8 mouse cellular contexts compared by ENCODE assay signal in the genomic region with DNA sequence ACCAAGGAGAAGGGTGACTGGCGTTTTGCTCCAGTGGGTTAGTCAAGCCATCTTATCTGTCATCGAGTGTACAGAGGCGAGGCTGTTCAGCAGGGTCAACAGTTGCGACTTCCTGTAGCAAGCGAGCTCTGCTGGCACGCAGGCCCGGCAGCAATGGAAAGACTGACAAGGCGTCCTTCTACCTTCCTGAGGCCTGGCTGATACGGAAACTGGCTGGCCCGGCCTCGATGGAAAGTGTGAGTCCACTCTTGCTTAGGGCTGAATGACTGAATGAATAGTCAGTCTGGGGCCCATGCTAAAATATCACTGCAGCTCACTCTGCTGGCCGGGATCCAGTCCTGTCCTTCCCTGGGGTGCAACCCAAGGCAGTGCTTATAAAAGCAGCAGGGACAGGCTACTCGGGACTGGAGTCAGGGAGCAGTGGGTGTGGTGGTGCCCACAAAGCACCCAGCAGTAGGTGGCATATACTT. TPM values are rescaled to one million over a fixed set of nuclear protein-coding genes. Genes with fewer than 3 reads are reported as not detected.
DNase-seq lines count a peak whose midpoint lies in the region.

No protein-coding gene starts in this region.

- H3K9me3 ChIP-seq in heart, embryonic 10.5 days = no peaks in the 10 kb centered on the region

- WGBS in heart, embryonic 10.5 days = 20% methylated on average over 13 of the region's 13 CpGs

- H3K36me3 ChIP-seq in heart, embryonic 10.5 days = no peaks in the 10 kb centered on the region

- peak overlapping the region; percentile 85 for H3K27ac ChIP-seq in heart, embryonic 10.5 days

- no peaks in the 10 kb centered on the region for H3K27me3 ChIP-seq in heart, embryonic 10.5 days (ENCODE audit: insufficient read depth, poor library complexity, severe bottlenecking)

- no peak overlapping the region for H3K4me3 ChIP-seq in heart, embryonic 10.5 days

- H3K4me1 ChIP-seq in heart, embryonic 10.5 days = peaks cover 59% of the 10 kb centered on the region

- DNase-seq in spleen, postnatal 36 days (ENCODE audit: low spot score in 2 of 2) = peak; percentile 56 to 67
- DNase-seq in spleen, postnatal 10 days (ENCODE audit: low spot score in 2 of 2) = no peak
- DNase-seq in heart, embryonic 10.5 days (ENCODE audit: low spot score) = peak; percentile 94
- peak; percentile 62 for DNase-seq in kidney, postnatal 10 days
- peak; percentile 87 for DNase-seq in lung, postnatal 36 days
- DNase-seq in right cerebral cortex, postnatal 36 days (ENCODE audit: low spot score in 2 of 2) = no peak
- DNase-seq in frontal cortex, adult 2 months (ENCODE audit: extremely low spot score in 1 of 2, low spot score in 1 of 2) = no peak
- no peak for DNase-seq in right cerebral cortex, adult 2 months (ENCODE audit: low spot score in 2 of 2)

RNA-seq across cellular contexts. Expression of a gene that starts 27.0 kb away (rescaled TPM):
- 78.8 and 129 TPM in 2 replicates for polyA plus RNA-seq in heart, embryonic 10.5 days (2016; fragmentation: Nextera tagmentation; extraction: Ambion mirVana)
- 44.2 and 45.5 TPM in 2 replicates for polyA plus RNA-seq in frontal cortex, adult 2 months (2012; rRNA removed)

RNA-seq across cellular contexts. Expression of a gene that starts 41.9 kb away (rescaled TPM):
- polyA plus RNA-seq in heart, embryonic 10.5 days (2016; fragmentation: Nextera tagmentation; extraction: Ambion mirVana) = 3.1 and 4.2 TPM in 2 replicates
- polyA plus RNA-seq in frontal cortex, adult 2 months (2012; rRNA removed) = 0.67 and 0.82 TPM in 2 replicates

Comparison
In these comparisons a context has a peak if more than half of its experiments do, and no peak if none do; other contexts are left out.
1. DNase-seq: peak in spleen, postnatal 36 days (2 of 2), heart, embryonic 10.5 days (single experiment), kidney, postnatal 10 days (single experiment) and lung, postnatal 36 days (single experiment); none in spleen, postnatal 10 days (0 of 2), right cerebral cortex, postnatal 36 days (0 of 2), frontal cortex, adult 2 months (0 of 2) and right cerebral cortex, adult 2 months (0 of 2).